Mouse (Mus musculus): ENCODE measurements around the gene Cacna2d2. TPM values are rescaled to one million over a fixed set of nuclear protein-coding genes. Genes with fewer than 3 reads are reported as not detected.

Gene Cacna2d2
- polyA plus RNA-seq, 1 experiment from 2014 or later = 1.1 TPM

DNA sequence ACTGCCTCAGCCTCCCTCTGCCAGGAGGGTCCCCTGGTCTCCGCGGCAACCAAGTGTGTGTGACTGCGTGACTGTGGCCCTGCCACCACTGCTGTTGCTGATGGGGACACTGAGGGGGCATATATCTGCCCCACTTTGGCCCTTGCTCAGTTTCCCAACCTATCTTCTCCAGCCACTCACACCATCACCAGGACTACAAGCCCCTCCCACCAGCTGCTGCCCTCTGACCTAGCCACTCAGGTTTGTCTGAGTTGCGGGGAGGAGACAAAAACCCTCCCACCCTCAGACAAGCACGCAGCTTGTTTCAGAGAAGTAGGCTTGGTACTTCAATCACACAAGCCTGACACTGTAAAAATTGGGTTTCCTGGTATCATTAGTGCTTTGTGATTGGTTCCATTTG is 24.0 kb upstream of the Cacna2d2 start:
- Histone ChIP-seq H3K4me1 (no peaks in the 10 kb centered on the region), H3K4me2 (replicated peaks) (no peak overlapping the region), H3K4me3 (no peak overlapping the region), H3K27ac (no peak overlapping the region), H3K36me3 (no peaks in the 10 kb centered on the region), H3K9me3 (no peaks in the 10 kb centered on the region), H3K9ac (no peak overlapping the region), H3K27me3 (peaks cover 67% of the 10 kb centered on the region)
- 23% methylated on average over 5 of the region's 5 CpGs for WGBS
- no peak for ATAC-seq (ENCODE audit: insufficient number of reproducible peaks, insufficient read depth, low FRiP score, low TSS enrichment)

DNA sequence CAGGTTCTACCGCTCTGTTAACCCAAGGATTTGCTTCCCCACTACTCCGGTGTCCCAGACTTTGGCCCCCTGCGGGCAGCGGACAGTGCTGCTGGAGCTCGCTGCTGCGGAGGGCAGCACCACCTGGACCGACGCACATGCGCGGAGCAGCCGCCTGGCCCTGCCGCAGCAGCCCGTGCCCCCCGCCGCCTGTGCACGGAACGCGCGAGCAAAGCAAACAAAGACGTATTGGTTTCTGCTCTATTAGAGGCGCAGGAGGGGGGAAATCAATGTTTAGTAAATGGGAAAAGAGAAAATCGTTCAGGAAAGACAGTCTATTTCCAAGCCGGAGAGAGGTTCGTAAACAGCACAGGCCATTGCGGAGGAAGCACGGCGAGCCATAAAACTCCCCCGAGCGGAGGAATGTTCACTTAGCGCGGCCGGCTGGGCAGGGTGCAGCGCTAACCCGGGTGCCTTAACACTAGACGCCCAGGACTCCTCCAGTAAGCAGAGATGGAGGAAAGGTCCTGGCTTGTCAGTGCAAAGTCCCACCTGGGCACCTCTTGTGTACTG is 21.4 kb upstream of the Cacna2d2 start:
- peaks cover 86% of the 10 kb centered on the region for H3K27me3 ChIP-seq
- ATAC-seq (ENCODE audit: insufficient number of reproducible peaks, insufficient read depth, low FRiP score, low TSS enrichment) = no peak
- WGBS = under 1% methylated on average over 35 of the region's 35 CpGs
- peak overlapping the region; percentile 52 for H3K4me2 ChIP-seq (replicated peaks)
- peak overlapping the region; percentile 38 for H3K4me3 ChIP-seq
- no peaks in the 10 kb centered on the region for H3K36me3 ChIP-seq
- H3K4me1 ChIP-seq = no peaks in the 10 kb centered on the region
- H3K9me3 ChIP-seq = no peaks in the 10 kb centered on the region
- H3K27ac ChIP-seq = no peak overlapping the region
- H3K9ac ChIP-seq = peak overlapping the region; percentile 15; the same call in 1 of the 2 replicates

DNA sequence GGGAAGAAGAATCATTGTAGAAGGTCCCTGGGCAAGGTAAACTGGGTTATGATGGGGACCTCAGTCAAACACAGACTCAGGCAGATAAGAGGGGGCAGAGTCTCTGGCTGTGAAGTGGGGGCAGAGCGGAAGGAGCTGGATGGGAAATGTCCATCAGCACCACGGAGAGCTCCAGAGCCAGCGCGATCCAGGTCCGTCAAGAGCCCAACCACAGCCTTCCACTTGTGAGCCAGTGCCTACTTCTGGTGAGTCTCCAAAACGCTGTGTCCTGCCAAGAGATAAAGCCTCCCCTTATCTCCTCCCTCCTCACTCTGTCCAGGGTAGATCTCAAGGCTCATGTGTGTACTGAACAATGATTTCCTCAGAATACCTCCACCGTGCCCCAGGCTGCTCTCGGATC is 17.7 kb upstream of the Cacna2d2 start:
- Histone ChIP-seq H3K4me1 (no peaks in the 10 kb centered on the region), H3K4me3 (no peak overlapping the region), H3K9ac (no peak overlapping the region), H3K27me3 (peaks cover 88% of the 10 kb centered on the region), H3K36me3 (no peaks in the 10 kb centered on the region), H3K4me2 (replicated peaks) (no peak overlapping the region), H3K9me3 (no peaks in the 10 kb centered on the region), H3K27ac (no peak overlapping the region)
- WGBS = 7% methylated on average over 8 of the region's 8 CpGs
- ATAC-seq (ENCODE audit: insufficient number of reproducible peaks, insufficient read depth, low FRiP score, low TSS enrichment) = no peak

DNA sequence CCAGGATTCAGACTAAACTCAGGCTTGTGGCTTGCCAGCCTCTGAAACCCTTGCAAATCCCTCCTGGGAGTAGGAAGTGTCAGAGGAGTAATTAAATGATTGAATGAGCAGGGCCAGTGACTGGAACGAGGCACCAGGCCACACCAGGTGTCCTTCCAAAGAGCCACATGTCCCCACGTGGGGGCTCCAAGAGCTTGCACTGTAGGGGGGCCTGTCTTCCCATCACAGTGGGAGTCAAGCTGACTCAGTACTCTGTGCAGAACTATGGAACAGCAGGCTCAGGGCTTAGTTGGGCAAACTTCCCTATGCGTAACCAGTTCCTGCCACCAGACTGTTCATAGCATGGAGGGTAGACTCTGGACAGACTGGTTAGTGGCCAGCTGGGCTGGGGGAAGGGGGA is 15.0 kb upstream of the Cacna2d2 start:
- no peak for ATAC-seq (ENCODE audit: insufficient number of reproducible peaks, insufficient read depth, low FRiP score, low TSS enrichment)
- no peak overlapping the region for H3K27ac ChIP-seq
- no peaks in the 10 kb centered on the region for H3K36me3 ChIP-seq
- no peak overlapping the region for H3K9ac ChIP-seq
- H3K9me3 ChIP-seq = no peaks in the 10 kb centered on the region
- no peak overlapping the region for H3K4me2 ChIP-seq (replicated peaks)
- no peaks in the 10 kb centered on the region for H3K4me1 ChIP-seq
- peaks cover 66% of the 10 kb centered on the region for H3K27me3 ChIP-seq
- WGBS = 30% methylated on average over 3 of the region's 3 CpGs
- no peak overlapping the region for H3K4me3 ChIP-seq

DNA sequence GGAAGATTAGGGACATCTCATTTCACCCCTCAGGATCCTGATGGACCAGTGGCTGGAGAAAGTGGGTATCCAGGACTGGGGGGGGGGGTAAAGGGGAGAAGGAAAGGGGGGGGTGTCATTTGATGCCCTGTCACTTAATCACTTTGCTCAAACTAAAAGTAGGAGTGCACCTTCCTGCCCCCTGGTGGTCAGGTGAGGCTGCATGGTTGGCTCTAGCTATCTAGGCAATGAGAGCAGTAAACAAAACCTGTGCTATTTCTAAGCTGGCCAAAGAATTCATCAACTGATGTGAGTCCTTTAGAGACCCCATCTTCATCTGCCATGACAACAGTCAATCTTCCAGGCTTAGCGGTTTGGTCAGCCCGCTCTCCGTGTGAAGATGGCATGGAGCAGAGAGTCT is 12.7 kb upstream of the Cacna2d2 start:
- peaks cover 46% of the 10 kb centered on the region for H3K27me3 ChIP-seq
- WGBS = 63% methylated on average over 3 of the region's 3 CpGs
- no peak for ATAC-seq (ENCODE audit: insufficient number of reproducible peaks, insufficient read depth, low FRiP score, low TSS enrichment)

DNA sequence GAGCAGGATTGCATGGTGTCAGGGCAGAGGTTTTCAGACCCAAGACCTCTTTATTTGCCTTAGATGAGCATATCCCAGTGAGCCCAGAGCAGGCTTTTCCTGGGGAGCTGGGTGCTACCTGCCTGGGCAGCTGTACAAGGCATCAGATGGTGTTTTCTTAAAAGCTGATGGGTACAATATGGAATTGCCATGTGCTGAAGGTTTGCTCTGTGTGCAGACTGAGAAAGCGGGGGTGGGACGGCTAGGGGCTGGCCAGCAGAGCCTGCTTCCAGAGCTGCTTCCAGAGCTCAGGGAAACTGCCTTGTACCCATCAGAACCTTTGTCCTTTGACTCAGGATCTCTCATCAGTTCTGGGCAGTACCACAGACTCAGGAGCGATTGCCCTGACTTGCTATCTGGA is 11.7 kb upstream of the Cacna2d2 start:
- Histone ChIP-seq H3K27me3 (peaks cover 36% of the 10 kb centered on the region), H3K27ac (no peak overlapping the region), H3K4me3 (no peak overlapping the region), H3K9me3 (no peaks in the 10 kb centered on the region), H3K4me2 (replicated peaks) (no peak overlapping the region), H3K9ac (no peak overlapping the region), H3K4me1 (0 out of 2 replicates have a peak, but pooled peaks cover 6% of the 10 kb centered on the region), H3K36me3 (no peaks in the 10 kb centered on the region)
- WGBS = 81% methylated on average over 3 of the region's 3 CpGs
- ATAC-seq (ENCODE audit: insufficient number of reproducible peaks, insufficient read depth, low FRiP score, low TSS enrichment) = no peak

More for the DNA sequence above, 12.7 kb upstream of the Cacna2d2 start:
- Histone ChIP-seq H3K4me3 (no peak overlapping the region), H3K9me3 (no peaks in the 10 kb centered on the region), H3K36me3 (no peaks in the 10 kb centered on the region), H3K4me2 (replicated peaks) (no peak overlapping the region), H3K27ac (no peak overlapping the region), H3K4me1 (0 out of 2 replicates have a peak, but pooled peaks cover 6% of the 10 kb centered on the region), H3K9ac (no peak overlapping the region)

DNA sequence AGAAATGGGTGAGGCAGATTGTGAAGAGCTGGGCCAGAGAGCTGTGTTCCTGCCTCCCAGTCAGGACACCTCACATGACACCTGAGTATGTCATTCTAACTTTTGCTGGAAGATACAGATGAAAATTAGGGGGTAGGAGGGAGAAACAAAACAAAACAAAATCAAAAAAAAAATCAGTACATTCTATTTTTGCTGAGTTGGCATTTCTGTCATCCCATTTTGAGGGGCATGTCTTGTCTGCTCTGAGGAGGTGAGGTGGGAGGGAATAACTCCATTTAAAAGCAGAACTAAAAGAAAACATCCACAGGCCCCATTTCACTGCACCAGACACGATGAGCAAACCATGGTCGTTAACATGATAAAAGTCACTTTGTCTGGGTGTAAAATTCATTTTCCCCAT is 11.1 kb upstream of the Cacna2d2 start:
- Histone ChIP-seq H3K4me3 (no peak overlapping the region), H3K27me3 (peaks cover 31% of the 10 kb centered on the region), H3K27ac (no peak overlapping the region), H3K4me1 (0 out of 2 replicates have a peak, but pooled peaks cover 6% of the 10 kb centered on the region), H3K9me3 (no peaks in the 10 kb centered on the region), H3K9ac (no peak overlapping the region), H3K4me2 (replicated peaks) (no peak overlapping the region), H3K36me3 (no peaks in the 10 kb centered on the region)
- WGBS = 60% methylated on average over 2 of the region's 2 CpGs
- no peak for ATAC-seq (ENCODE audit: insufficient number of reproducible peaks, insufficient read depth, low FRiP score, low TSS enrichment)

DNA sequence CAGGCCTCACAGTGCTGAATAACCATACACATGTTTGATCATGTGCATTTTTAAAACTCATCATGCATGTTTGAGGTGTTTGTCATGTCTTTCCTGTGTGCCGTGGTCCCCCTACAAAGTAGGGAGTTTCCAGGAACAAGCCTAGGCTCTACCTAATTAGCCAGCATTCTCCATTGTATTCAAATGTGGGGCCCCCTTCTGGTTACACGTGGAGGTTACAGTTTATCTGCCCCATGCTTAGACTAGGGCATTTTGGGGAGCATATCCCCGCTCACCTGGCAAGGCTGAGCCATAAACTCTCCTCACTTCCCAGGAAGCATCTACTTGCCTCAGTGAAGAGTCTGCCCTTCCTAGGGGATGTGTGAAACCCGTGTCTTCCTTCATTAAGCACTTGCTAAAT is 3.0 kb upstream of the Cacna2d2 start:
- H3K27ac ChIP-seq = no peak overlapping the region
- no peak for ATAC-seq (ENCODE audit: insufficient number of reproducible peaks, insufficient read depth, low FRiP score, low TSS enrichment)
- 29% methylated on average over 4 of the region's 4 CpGs for WGBS
- no peak overlapping the region for H3K9ac ChIP-seq
- no peak overlapping the region for H3K4me3 ChIP-seq
- no peak overlapping the region for H3K4me2 ChIP-seq (replicated peaks)
- no peaks in the 10 kb centered on the region for H3K36me3 ChIP-seq
- H3K4me1 ChIP-seq = peaks cover 9% of the 10 kb centered on the region; the same call in 1 of the 2 replicates
- peaks cover 53% of the 10 kb centered on the region for H3K27me3 ChIP-seq
- no peaks in the 10 kb centered on the region for H3K9me3 ChIP-seq

DNA sequence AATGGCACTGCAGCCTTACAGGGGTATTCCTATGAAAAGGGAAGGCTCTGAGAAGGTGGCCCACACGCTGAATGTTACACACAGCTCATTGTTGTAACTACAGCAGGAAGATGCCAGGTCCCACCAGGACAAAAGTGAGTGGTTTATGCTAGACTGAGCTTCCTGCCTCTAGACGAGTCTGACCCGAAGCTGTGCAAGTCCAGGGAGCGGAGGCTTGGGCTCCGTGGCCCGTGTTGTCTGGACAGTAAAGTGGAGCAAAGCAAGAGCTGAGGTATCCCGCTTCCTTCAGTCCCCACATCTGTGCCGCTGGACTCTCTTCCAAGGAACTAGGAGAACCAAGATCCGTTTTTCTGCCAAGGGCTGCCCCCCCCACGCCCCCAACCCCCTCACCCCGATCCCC is 444 bp upstream of the Cacna2d2 start:
- Histone ChIP-seq H3K27ac (no peak overlapping the region), H3K9ac (no peak overlapping the region), H3K27me3 (peaks cover 77% of the 10 kb centered on the region), H3K4me2 (replicated peaks) (peak overlapping the region; percentile 99), H3K9me3 (no peaks in the 10 kb centered on the region), H3K36me3 (no peaks in the 10 kb centered on the region), H3K4me3 (no peak overlapping the region), H3K4me1 (peaks cover 9% of the 10 kb centered on the region; the same call in 1 of the 2 replicates)
- ATAC-seq (ENCODE audit: insufficient number of reproducible peaks, insufficient read depth, low FRiP score, low TSS enrichment) = no peak
- 20% methylated on average over 11 of the region's 11 CpGs for WGBS

DNA sequence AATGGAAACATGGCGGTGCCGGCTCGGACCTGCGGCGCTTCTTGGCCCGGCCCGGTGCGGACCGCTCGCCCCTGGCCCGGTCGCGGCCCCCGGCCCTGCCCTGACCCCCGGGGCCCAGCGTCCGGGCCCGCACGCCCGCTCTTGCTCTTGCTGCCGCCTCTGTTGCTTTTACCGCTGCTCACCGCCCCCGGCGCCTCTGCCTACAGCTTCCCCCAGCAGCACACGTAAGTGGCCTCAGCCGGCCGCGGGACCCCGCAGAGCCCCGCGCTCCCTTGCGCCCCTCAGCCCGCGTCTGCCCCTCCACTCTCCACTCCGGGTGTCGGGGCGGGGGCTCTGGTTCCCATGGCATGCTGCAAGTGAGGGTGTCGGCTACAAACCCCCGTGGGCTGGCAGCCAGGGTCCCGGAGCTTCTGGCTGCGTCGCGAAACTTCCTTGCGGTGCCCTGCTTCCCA is 674 bp downstream of the Cacna2d2 start:
- peak overlapping the region; percentile 75 for H3K9ac ChIP-seq
- H3K27me3 ChIP-seq = peaks cover 77% of the 10 kb centered on the region
- H3K27ac ChIP-seq = no peak overlapping the region
- no peaks in the 10 kb centered on the region for H3K9me3 ChIP-seq
- peak overlapping the region; percentile 72 for H3K4me3 ChIP-seq
- peaks cover 9% of the 10 kb centered on the region; the same call in 1 of the 2 replicates for H3K4me1 ChIP-seq
- WGBS = 1% methylated on average over 42 of the region's 45 CpGs
- peak overlapping the region; percentile 99 for H3K4me2 ChIP-seq (replicated peaks)
- ATAC-seq (ENCODE audit: insufficient number of reproducible peaks, insufficient read depth, low FRiP score, low TSS enrichment) = no peak
- H3K36me3 ChIP-seq = no peaks in the 10 kb centered on the region

DNA sequence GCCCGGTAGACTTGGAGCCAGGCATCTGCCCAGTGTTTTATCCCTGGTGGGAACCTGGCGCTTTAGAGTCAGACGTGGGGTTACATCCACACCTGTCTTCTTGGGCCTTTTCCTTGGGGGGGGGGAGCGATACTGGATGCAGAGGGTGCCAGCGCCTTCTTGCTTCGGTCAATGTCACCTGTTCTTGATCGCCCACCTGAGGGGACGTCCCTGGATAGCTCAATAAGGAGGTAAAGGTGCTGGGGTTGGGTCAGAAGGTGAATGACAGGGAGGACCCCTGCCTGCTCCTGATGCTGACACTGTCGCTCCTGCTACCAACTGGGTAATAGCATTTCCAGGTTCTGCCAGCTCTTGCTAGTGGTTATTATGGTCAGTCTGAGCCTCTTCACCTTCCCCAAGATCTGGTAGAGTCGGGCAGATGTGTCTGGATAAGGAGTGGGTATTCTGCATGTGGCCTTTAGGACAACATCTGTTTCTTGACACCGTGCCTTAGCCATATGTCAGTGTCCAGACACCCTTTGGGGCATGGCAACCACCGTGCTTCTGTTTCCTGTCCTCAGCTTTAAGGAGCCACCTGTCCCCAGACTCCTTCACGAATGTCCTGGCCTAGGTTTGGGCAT is 1.4 kb downstream of the Cacna2d2 start:
- Histone ChIP-seq H3K9me3 (no peaks in the 10 kb centered on the region), H3K4me1 (peaks cover 9% of the 10 kb centered on the region; the same call in 1 of the 2 replicates), H3K4me2 (replicated peaks) (peak overlapping the region; percentile 99), H3K27me3 (peaks cover 80% of the 10 kb centered on the region), H3K27ac (no peak overlapping the region), H3K9ac (no peak overlapping the region; the same call in 1 of the 2 replicates), H3K36me3 (no peaks in the 10 kb centered on the region), H3K4me3 (peak overlapping the region; percentile 72)
- ATAC-seq (ENCODE audit: insufficient number of reproducible peaks, insufficient read depth, low FRiP score, low TSS enrichment) = no peak
- WGBS = 14% methylated on average over 13 of the region's 13 CpGs

DNA sequence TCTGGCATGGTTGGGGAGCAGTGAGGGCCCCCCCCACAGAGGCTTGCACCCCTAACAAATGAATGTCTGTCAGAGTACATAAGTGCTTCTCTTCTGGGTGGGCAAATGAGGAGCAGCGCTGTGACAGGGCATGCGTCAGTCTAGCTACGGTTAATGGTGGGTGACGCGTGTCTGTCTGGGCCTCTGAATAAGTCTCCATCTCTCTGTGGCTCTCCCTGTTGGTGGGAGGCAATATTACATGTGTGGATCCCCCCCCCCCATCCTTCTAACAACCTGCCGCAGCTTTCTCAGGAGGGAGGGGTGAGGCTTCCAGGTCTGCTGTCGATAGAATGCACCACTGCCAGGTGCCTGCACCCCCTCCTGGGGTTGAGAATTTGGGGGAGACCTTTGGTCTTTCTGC is 3.7 kb downstream of the Cacna2d2 start:
- Histone ChIP-seq H3K4me1 (peaks cover 9% of the 10 kb centered on the region; the same call in 1 of the 2 replicates), H3K4me3 (no peak overlapping the region), H3K27me3 (peaks cover 60% of the 10 kb centered on the region), H3K4me2 (replicated peaks) (no peak overlapping the region), H3K27ac (no peak overlapping the region), H3K36me3 (no peaks in the 10 kb centered on the region), H3K9me3 (no peaks in the 10 kb centered on the region), H3K9ac (no peak overlapping the region)
- WGBS = 63% methylated on average over 7 of the region's 7 CpGs
- ATAC-seq (ENCODE audit: insufficient number of reproducible peaks, insufficient read depth, low FRiP score, low TSS enrichment) = no peak
